In genomic region chr10:81252424-81253419, GRCm38 (mm10) we compare ENCODE assay signal across 9 mouse cellular contexts. TPM values are rescaled to one million over a fixed set of nuclear protein-coding genes. Genes with fewer than 3 reads are reported as not detected.
DNase-seq lines count a peak whose midpoint lies in the region; ATAC-seq lines count a peak whose summit lies in the region.
"Had no signal": no experiment of that assay in that cellular context is flagged by ENCODE, and none has a peak within 500 bp of the region (broad histone marks: within the 10 kb centered on the region; RNA-seq: fewer than 3 reads in every experiment).

Gene Matk (plus strand): TSS chr10:81252935.

- peaks cover 63% of the 10 kb centered on the region for H3K27me3 ChIP-seq in kidney, embryonic 15.5 days
- peaks cover 64% of the 10 kb centered on the region for H3K27me3 ChIP-seq in midbrain, embryonic 13.5 days

- no peaks in the 10 kb centered on the region for H3K9me3 ChIP-seq in kidney, embryonic 15.5 days (replicated peaks)
- no peaks in the 10 kb centered on the region for H3K9me3 ChIP-seq in midbrain, embryonic 13.5 days
- H3K9me3 ChIP-seq: liver, embryonic 13.5 days had no signal

- H3K36me3 ChIP-seq in kidney, embryonic 15.5 days, result no peaks in the 10 kb centered on the region
- peaks cover 12% of the 10 kb centered on the region; the same call in 1 of the 2 replicates for H3K36me3 ChIP-seq in midbrain, embryonic 13.5 days
- H3K36me3 ChIP-seq: liver, embryonic 13.5 days had no signal

- H3K9ac ChIP-seq in kidney, embryonic 15.5 days, result no peak within 1 kb of the TSS
- H3K9ac ChIP-seq in midbrain, embryonic 13.5 days (replicated peaks), result peak within 1 kb of the TSS; percentile 61
- H3K9ac ChIP-seq: liver, embryonic 13.5 days had no signal

- no peak; the same call in 1 of the 2 replicates for ATAC-seq in kidney, embryonic 15.5 days (replicated peaks; ENCODE audit: low FRiP score)
- peak; percentile 52 for ATAC-seq in granulocyte monocyte progenitor cell, adult 5-6 weeks (replicated peaks; ENCODE audit: poor library complexity, severe bottlenecking)
- ATAC-seq in midbrain, embryonic 13.5 days, result peak; percentile 71

- no peak for DNase-seq in kidney, adult 9 months
- peak; percentile 75 to 83 for DNase-seq in cerebellum, postnatal 25 days
- peak; percentile 90 for DNase-seq in layer of hippocampus, adult 9-11 months
- peak; percentile 46 to 51 for DNase-seq in spleen, postnatal 36 days (ENCODE audit: low spot score in 2 of 2)
- no peak for DNase-seq in c-Kit-positive CD71-positive TER-119-positive erythroid progenitor cells, embryonic 14.5 days (ENCODE audit: low spot score)
- DNase-seq: liver, embryonic 13.5 days had no signal

- no peak within 1 kb of the TSS for H3K27ac ChIP-seq in kidney, embryonic 15.5 days
- no peak within 1 kb of the TSS for H3K27ac ChIP-seq in midbrain, embryonic 13.5 days
- H3K27ac ChIP-seq: liver, embryonic 13.5 days had no signal

- H3K4me3 ChIP-seq in kidney, embryonic 15.5 days (replicated peaks), result peak within 1 kb of the TSS; percentile 24
- peak within 1 kb of the TSS; percentile 31 for H3K4me3 ChIP-seq in midbrain, embryonic 13.5 days (replicated peaks)
- H3K4me3 ChIP-seq: liver, embryonic 13.5 days had no signal

- peaks cover 26% of the 10 kb centered on the region for H3K4me1 ChIP-seq in kidney, embryonic 15.5 days
- H3K4me1 ChIP-seq in midbrain, embryonic 13.5 days (replicated peaks), result peaks cover 19% of the 10 kb centered on the region

- WGBS in kidney, embryonic 15.5 days, result 7% methylated on average over 44 of the region's 44 CpGs
- WGBS in midbrain, embryonic 13.5 days, result 8% methylated on average over 44 of the region's 44 CpGs

- peak within 1 kb of the TSS; percentile 49 for H3K4me2 ChIP-seq in kidney, embryonic 15.5 days
- H3K4me2 ChIP-seq in midbrain, embryonic 13.5 days (replicated peaks), result peak within 1 kb of the TSS; percentile 55
- H3K4me2 ChIP-seq: liver, embryonic 13.5 days had no signal

RNA-seq across cellular contexts. Expression of gene Matk, which starts in this region (rescaled TPM):
- 5.8 and 6.8 TPM in 2 replicates for polyA plus RNA-seq in kidney, embryonic 15.5 days (2015; fragmentation: Nextera tagmentation; extraction: Ambion mirVana)
- 16.8 and 35.6 TPM in 2 replicates for total RNA-seq in granulocyte monocyte progenitor cell, adult 5-6 weeks (2014; fragmentation: Nextera tagmentation)
- total RNA-seq in granulocyte monocyte progenitor cell, adult 5-6 weeks (2017), result 39.1 and 43.9 TPM in 2 replicates
- 7.2 and 8.8 TPM in 2 replicates for polyA plus RNA-seq in midbrain, embryonic 13.5 days (2015; fragmentation: Nextera tagmentation; extraction: Ambion mirVana)

Comparison
In these comparisons a context has a peak if more than half of its experiments do, and no peak if none do; other contexts are left out.
1. DNase-seq: peak in cerebellum, postnatal 25 days (2 of 2), layer of hippocampus, adult 9-11 months (single experiment) and spleen, postnatal 36 days (2 of 2); none in kidney, adult 9 months (single experiment) and c-Kit-positive CD71-positive TER-119-positive erythroid progenitor cells, embryonic 14.5 days (single experiment).